Mouse (Mus musculus) embryonic facial prominence, embryonic 12.5 days (tissue): Measurements from ENCODE around the gene Gnb3. TPM values are rescaled to one million over a fixed set of nuclear protein-coding genes. Genes with fewer than 3 reads are reported as not detected.
"Not testable (repeated sequence)": the region's sequence is repeated elsewhere in the genome, so short reads cannot be mapped to it uniquely, and the experiment has no call there.

ENCODE experiments used
- ATAC-seq: fragments of 200-750 bp; cut with Nextera tagmentation; 2 replicates; pipeline ENCODE4 v1.8.0; 2017; ENCODE audit not compliant: insufficient number of reproducible peaks, insufficient read depth, low FRiP score, low TSS enrichment
- H3K27ac ChIP-seq: fragments of 300-500 bp; sonication (generic); 2 replicates; pipeline ENCODE4 v1.5.1; 2016; ENCODE audit warnings: mild to moderate bottlenecking
- H3K27me3 ChIP-seq: fragments of 300-500 bp; sonication (generic); 2 replicates; pipeline ENCODE4 v1.6.1; 2016; ENCODE audit warnings: mild to moderate bottlenecking, moderate library complexity
- H3K36me3 ChIP-seq: fragments of 300-500 bp; sonication (generic); 2 replicates; pipeline ENCODE4 v1.6.1; 2016; ENCODE audit warnings: mild to moderate bottlenecking
- H3K4me1 ChIP-seq: fragments of 300-500 bp; sonication (generic); 2 replicates; pipeline ENCODE4 v1.6.1; 2016
- H3K4me2 ChIP-seq: fragments of 300-500 bp; sonication (generic); replicated peaks from 2 replicates; pipeline ENCODE4 v1.6.1; 2016; ENCODE audit warnings: mild to moderate bottlenecking, moderate library complexity
- H3K4me3 ChIP-seq: fragments of 300-500 bp; sonication (generic); 2 replicates; pipeline ENCODE4 v1.5.1; 2016; ENCODE audit warnings: mild to moderate bottlenecking
- H3K9ac ChIP-seq: fragments of 300-500 bp; sonication (generic); 2 replicates; pipeline ENCODE4 v1.6.1; 2016; ENCODE audit warnings: mild to moderate bottlenecking, moderate library complexity
- H3K9me3 ChIP-seq: fragments of 300-500 bp; sonication (generic); 2 replicates; pipeline ENCODE4 v1.6.1; 2016; ENCODE audit warnings: mild to moderate bottlenecking, moderate library complexity
- WGBS: fragments of 180-500 bp; shearing (Covaris S2); methylation state at CpG from one replicate; pipeline ENCODE4 v1.1.7; 2016; 5-methylcytosine and 5-hydroxymethylcytosine counted together
- polyA plus RNA-seq: library from polyadenylated mRNA; unstranded; fragments of >200 nt; fragmentation: Nextera tagmentation; extraction: Ambion mirVana; gene quantifications from 2 replicates; pipeline ENCODE4 v1.2.1, GENCODE M21; 2016

The Gnb3 gene
- polyA plus RNA-seq, 1 experiment from 2014 or later = 0.58 TPM

GRCm38 (mm10) chr6:124814448-124814847 lies 25.6 kb downstream of the Gnb3 start:
- WGBS = 35% methylated on average over 8 of the region's 8 CpGs
- 0 out of 2 replicates have a peak, but pooled peaks have one; percentile 23 for ATAC-seq
- H3K9ac ChIP-seq = peak overlapping the region; percentile 24; the same call in 1 of the 2 replicates

GRCm38 (mm10) chr6:124813933-124814332 lies 26.1 kb downstream of the Gnb3 start, which contains the start of gene Tpi1:
TSS of gene Tpi1 (minus strand) at chr6:124814296.
- H3K36me3 ChIP-seq = peaks cover 61% of the 10 kb centered on the region
- peak within 1 kb of the TSS; percentile 89 for H3K27ac ChIP-seq
- peak within 1 kb of the TSS; percentile 88 for H3K4me3 ChIP-seq
- H3K4me1 ChIP-seq = peaks cover 33% of the 10 kb centered on the region
- no peaks in the 10 kb centered on the region for H3K9me3 ChIP-seq
- H3K9ac ChIP-seq = peak within 1 kb of the TSS; percentile 91
- under 1% methylated on average over 22 of the region's 22 CpGs for WGBS
- ATAC-seq = peak; percentile 84
- no peaks in the 10 kb centered on the region for H3K27me3 ChIP-seq
- peak within 1 kb of the TSS; percentile 61 for H3K4me2 ChIP-seq

More at GRCm38 (mm10) chr6:124814448-124814847, 25.6 kb downstream of the Gnb3 start:
- H3K4me3 ChIP-seq = peak overlapping the region; percentile 88
- H3K36me3 ChIP-seq = peaks cover 66% of the 10 kb centered on the region
- peak overlapping the region; percentile 61 for H3K4me2 ChIP-seq
- H3K27me3 ChIP-seq = no peaks in the 10 kb centered on the region
- no peaks in the 10 kb centered on the region for H3K9me3 ChIP-seq
- H3K4me1 ChIP-seq = peaks cover 32% of the 10 kb centered on the region
- peak overlapping the region; percentile 89; the same call in 1 of the 2 replicates for H3K27ac ChIP-seq

GRCm38 (mm10) chr6:124813496-124813895 lies 26.6 kb downstream of the Gnb3 start:
- Histone ChIP-seq H3K27ac (peak overlapping the region; percentile 89), H3K4me2 (peak overlapping the region; percentile 61), H3K9ac (peak overlapping the region; percentile 91), H3K4me1 (peaks cover 33% of the 10 kb centered on the region), H3K36me3 (peaks cover 57% of the 10 kb centered on the region), H3K9me3 (no peaks in the 10 kb centered on the region), H3K27me3 (no peaks in the 10 kb centered on the region), H3K4me3 (peak overlapping the region; percentile 88)
- ATAC-seq = peak; percentile 37
- 2% methylated on average over 16 of the region's 18 CpGs for WGBS

- Histone ChIP-seq H3K27ac (peak overlapping the region; percentile 89), H3K4me2 (peak overlapping the region; percentile 61), H3K27me3 (no peaks in the 10 kb centered on the region), H3K4me3 (peak overlapping the region; percentile 88), H3K9ac (peak overlapping the region; percentile 91), H3K9me3 (no peaks in the 10 kb centered on the region), H3K4me1 (peaks cover 33% of the 10 kb centered on the region), H3K36me3 (peaks cover 50% of the 10 kb centered on the region)
- 18% methylated on average over 9 of the region's 9 CpGs for WGBS
- no peak for ATAC-seq
These were observed 27.2 kb downstream of the Gnb3 start for GRCm38 (mm10) chr6:124812848-124813247.

GRCm38 (mm10) chr6:124811701-124812560 lies 28.1 kb downstream of the Gnb3 start:
- Histone ChIP-seq H3K9ac (no peak overlapping the region), H3K27me3 (no peaks in the 10 kb centered on the region), H3K27ac (0 out of 2 replicates have a peak overlapping the region, but pooled peaks have one; percentile 12), H3K4me3 (peak overlapping the region; percentile 88), H3K4me2 (peak overlapping the region; percentile 61), H3K9me3 (no peaks in the 10 kb centered on the region), H3K36me3 (peaks cover 41% of the 10 kb centered on the region), H3K4me1 (peaks cover 33% of the 10 kb centered on the region)
- no peak for ATAC-seq
- WGBS = 80% methylated on average over 24 of the region's 24 CpGs

- Histone ChIP-seq H3K27me3 (no peaks in the 10 kb centered on the region), H3K4me3 (no peak overlapping the region), H3K4me1 (peaks cover 33% of the 10 kb centered on the region), H3K9ac (no peak overlapping the region), H3K9me3 (no peaks in the 10 kb centered on the region), H3K36me3 (peaks cover 35% of the 10 kb centered on the region), H3K4me2 (no peak overlapping the region), H3K27ac (no peak overlapping the region)
- 88% methylated on average over 4 of the region's 4 CpGs for WGBS
- ATAC-seq = no peak
These were observed 28.7 kb downstream of the Gnb3 start for GRCm38 (mm10) chr6:124811403-124811665.

GRCm38 (mm10) chr6:124810566-124811402 lies 29.3 kb downstream of the Gnb3 start:
- H3K27ac ChIP-seq, H3K4me2 ChIP-seq, H3K4me3 ChIP-seq, H3K27me3 ChIP-seq, ATAC-seq, H3K9me3 ChIP-seq, H3K9ac ChIP-seq: not testable (repeated sequence)
- 88% methylated on average over 11 of the region's 11 CpGs for WGBS
- Histone ChIP-seq H3K36me3 (peaks cover 29% of the 10 kb centered on the region), H3K4me1 (peaks cover 37% of the 10 kb centered on the region)

GRCm38 (mm10) chr6:124809775-124810538 lies 30.1 kb downstream of the Gnb3 start:
- H3K27me3 ChIP-seq = no peaks in the 10 kb centered on the region
- no peaks in the 10 kb centered on the region for H3K9me3 ChIP-seq
- ATAC-seq = no peak
- H3K36me3 ChIP-seq = peaks cover 21% of the 10 kb centered on the region
- peak overlapping the region; percentile 74 for H3K9ac ChIP-seq
- 47% methylated on average over 14 of the region's 14 CpGs for WGBS
- H3K4me3 ChIP-seq = peak overlapping the region; percentile 60
- peaks cover 40% of the 10 kb centered on the region for H3K4me1 ChIP-seq
- H3K27ac ChIP-seq = peak overlapping the region; percentile 91
- H3K4me2 ChIP-seq = peak overlapping the region; percentile 98

- Histone ChIP-seq H3K4me3 (peak overlapping the region; percentile 60), H3K4me2 (peak overlapping the region; percentile 98), H3K9ac (peak overlapping the region; percentile 74), H3K4me1 (peaks cover 33% of the 10 kb centered on the region), H3K9me3 (no peaks in the 10 kb centered on the region), H3K36me3 (peaks cover 21% of the 10 kb centered on the region), H3K27ac (peak overlapping the region; percentile 91), H3K27me3 (no peaks in the 10 kb centered on the region)
- under 1% methylated on average over 35 of the region's 35 CpGs for WGBS
- ATAC-seq = peak; percentile 3; the same call in 1 of the 2 replicates
These were observed 30.9 kb downstream of the Gnb3 start for GRCm38 (mm10) chr6:124809052-124809774.

- Histone ChIP-seq H3K27me3 (no peaks in the 10 kb centered on the region), H3K36me3 (peaks cover 21% of the 10 kb centered on the region), H3K4me3 (peak within 1 kb of the TSS; percentile 60), H3K4me1 (peaks cover 32% of the 10 kb centered on the region), H3K9ac (peak within 1 kb of the TSS; percentile 74), H3K27ac (peak within 1 kb of the TSS; percentile 91), H3K4me2 (peak within 1 kb of the TSS; percentile 98), H3K9me3 (no peaks in the 10 kb centered on the region)
- ATAC-seq = peak; percentile 38
- 4% methylated on average over 29 of the region's 29 CpGs for WGBS
These were observed 31.6 kb downstream of the Gnb3 start, which contains the start of gene Spsb2 for GRCm38 (mm10) chr6:124808358-124809012. TSS of gene Spsb2 (plus strand) at chr6:124808661.
